Mouse (Mus musculus) limb, embryonic 14.5 days (tissue): ENCODE data around the gene Ptprg. TPM values are rescaled to one million over a fixed set of nuclear protein-coding genes. Genes with fewer than 3 reads are reported as not detected.
"Not testable (repeated sequence)": the region's sequence is repeated elsewhere in the genome, so short reads cannot be mapped to it uniquely, and the experiment has no call there.

Source experiments
- ATAC-seq: fragments of 200-750 bp; cut with Nextera tagmentation; 2 replicates; pipeline ENCODE4 v1.8.0; 2017; ENCODE audit warnings: low read depth, moderate number of reproducible peaks, moderate TSS enrichment; ENCODE audit not compliant: low FRiP score
- DNase-seq: peaks from one replicate; pipeline ENCODE4 v3.0.0-alpha.2; 2015; ENCODE audit warnings: low spot score
- H3K27ac ChIP-seq: fragments of 300-500 bp; sonication (generic); replicated peaks from 2 replicates; pipeline ENCODE4 v1.5.1; 2014; ENCODE audit warnings: low read depth, mild to moderate bottlenecking, low read length, moderate library complexity, mixed read lengths
- H3K27me3 ChIP-seq: fragments of 300-500 bp; sonication (generic); 2 replicates; pipeline ENCODE4 v1.6.1; 2014; ENCODE audit warnings: low read length, mixed read lengths; ENCODE audit not compliant: control insufficient read depth, insufficient read depth
- H3K36me3 ChIP-seq: fragments of 300-500 bp; sonication (generic); 2 replicates; pipeline ENCODE4 v1.6.1; 2014; ENCODE audit warnings: mild to moderate bottlenecking, low read length, moderate library complexity, mixed read lengths; ENCODE audit not compliant: control insufficient read depth, insufficient read depth
- H3K4me1 ChIP-seq: fragments of 300-500 bp; sonication (generic); 2 replicates; pipeline ENCODE4 v1.6.1; 2014; ENCODE audit warnings: antibody characterized with exemption, low read length, mixed read lengths; ENCODE audit not compliant: control insufficient read depth, insufficient read depth
- H3K4me2 ChIP-seq: fragments of 300-500 bp; sonication (generic); replicated peaks from 2 replicates; pipeline ENCODE4 v1.6.1; 2014; ENCODE audit warnings: low read depth, mild to moderate bottlenecking, low read length, moderate library complexity; ENCODE audit not compliant: severe bottlenecking
- H3K4me3 ChIP-seq: fragments of 300-500 bp; sonication (generic); replicated peaks from 2 replicates; pipeline ENCODE4 v1.5.1; 2014; ENCODE audit warnings: low read length
- H3K9ac ChIP-seq: fragments of 300-500 bp; sonication (generic); 2 replicates; pipeline ENCODE4 v1.6.1; 2014; ENCODE audit warnings: mild to moderate bottlenecking, low read depth, low read length, moderate library complexity; ENCODE audit not compliant: severe bottlenecking
- H3K9me3 ChIP-seq: fragments of 300-500 bp; sonication (generic); 2 replicates; pipeline ENCODE4 v1.6.1; 2016; ENCODE audit warnings: low read length; ENCODE audit not compliant: control insufficient read depth
- POLR2A ChIP-seq: fragments of 200-500 bp; IDR thresholded peaks from 2 replicates; pipeline ENCODE4 v1.8.0; 2012; ENCODE audit warnings: inconsistent platforms, mild to moderate bottlenecking, moderate library complexity, borderline replicate concordance; ENCODE audit not compliant: insufficient read depth, insufficient read length; ENCODE audit errors: extremely low read depth
- WGBS: fragments of 180-500 bp; shearing (Covaris S2); extraction: QIAGEN DNeasy Blood & Tissue Kit; methylation state at CpG from one replicate; pipeline ENCODE4 v1.1.7; 2014; 5-methylcytosine and 5-hydroxymethylcytosine counted together
- polyA plus RNA-seq, 2 experiments: library from polyadenylated mRNA; depleted of rRNA in 1 of 2; stranded (reverse) in 1 of 2; unstranded in 1 of 2; fragments of >200 nt; fragmentation: Nextera tagmentation in 1 of 2; extraction: Ambion mirVana in 1 of 2; gene quantifications; 2 replicates each; pipeline versions ENCODE4 v1.2.1 to v1.2.3; 2012 to 2014

The Ptprg gene
- polyA plus RNA-seq, 2 experiments = 25.5 to 28.6 TPM

- Histone ChIP-seq H3K9ac (no peak overlapping the region), H3K4me2 (no peak overlapping the region), H3K36me3 (no peaks in the 10 kb centered on the region), H3K27me3 (no peaks in the 10 kb centered on the region), H3K4me1 (peaks cover 17% of the 10 kb centered on the region), H3K27ac (no peak overlapping the region), H3K4me3 (no peak overlapping the region), H3K9me3 (no peaks in the 10 kb centered on the region)
- no peak for DNase-seq
- TF ChIP-seq POLR2A = no peak
- 79% methylated on average over 7 of the region's 7 CpGs for WGBS
- no peak for ATAC-seq
These were observed 259.0 kb downstream of the Ptprg start for GRCm38 (mm10) chr14:11812291-11812690.

- DNase-seq, H3K4me2 ChIP-seq, H3K9ac ChIP-seq, H3K27me3 ChIP-seq, H3K4me3 ChIP-seq, ATAC-seq, H3K36me3 ChIP-seq, H3K27ac ChIP-seq, H3K9me3 ChIP-seq: not testable (repeated sequence)
- 34% methylated on average over 4 of the region's 4 CpGs for WGBS
- peaks cover 14% of the 10 kb centered on the region for H3K4me1 ChIP-seq
These were observed 261.5 kb downstream of the Ptprg start for GRCm38 (mm10) chr14:11814811-11815210.

GRCm38 (mm10) chr14:11817236-11817635, 263.9 kb downstream of the Ptprg start:
- Histone ChIP-seq H3K4me1 (no peaks in the 10 kb centered on the region), H3K27ac (no peak overlapping the region), H3K4me3 (no peak overlapping the region), H3K36me3 (no peaks in the 10 kb centered on the region), H3K27me3 (no peaks in the 10 kb centered on the region), H3K9me3 (no peaks in the 10 kb centered on the region), H3K9ac (no peak overlapping the region), H3K4me2 (no peak overlapping the region)
- no peak for TF ChIP-seq POLR2A
- DNase-seq (no peak), ATAC-seq (no peak)
- 83% methylated on average over 6 of the region's 6 CpGs for WGBS

- Histone ChIP-seq H3K9me3 (no peaks in the 10 kb centered on the region), H3K4me3 (no peak overlapping the region), H3K27ac (no peak overlapping the region), H3K36me3 (no peaks in the 10 kb centered on the region), H3K4me1 (peaks cover 4% of the 10 kb centered on the region; the same call in 1 of the 2 replicates), H3K27me3 (no peaks in the 10 kb centered on the region), H3K4me2 (no peak overlapping the region), H3K9ac (no peak overlapping the region)
- no peak for DNase-seq
- TF ChIP-seq POLR2A = no peak
- WGBS = 92% methylated on average over 3 of the region's 3 CpGs
- ATAC-seq = no peak
These were observed 264.7 kb downstream of the Ptprg start for GRCm38 (mm10) chr14:11818054-11818453.

GRCm38 (mm10) chr14:11818721-11819120, 265.4 kb downstream of the Ptprg start:
- no peak overlapping the region for H3K4me3 ChIP-seq
- H3K9me3 ChIP-seq = no peaks in the 10 kb centered on the region
- ATAC-seq (no peak), DNase-seq (no peak)
- H3K27me3 ChIP-seq = no peaks in the 10 kb centered on the region
- no peak for TF ChIP-seq POLR2A
- peaks cover 9% of the 10 kb centered on the region for H3K4me1 ChIP-seq
- no peak overlapping the region for H3K4me2 ChIP-seq
- no peaks in the 10 kb centered on the region for H3K36me3 ChIP-seq
- no peak overlapping the region for H3K9ac ChIP-seq
- H3K27ac ChIP-seq = no peak overlapping the region
- 84% methylated on average over 8 of the region's 8 CpGs for WGBS

DNA sequence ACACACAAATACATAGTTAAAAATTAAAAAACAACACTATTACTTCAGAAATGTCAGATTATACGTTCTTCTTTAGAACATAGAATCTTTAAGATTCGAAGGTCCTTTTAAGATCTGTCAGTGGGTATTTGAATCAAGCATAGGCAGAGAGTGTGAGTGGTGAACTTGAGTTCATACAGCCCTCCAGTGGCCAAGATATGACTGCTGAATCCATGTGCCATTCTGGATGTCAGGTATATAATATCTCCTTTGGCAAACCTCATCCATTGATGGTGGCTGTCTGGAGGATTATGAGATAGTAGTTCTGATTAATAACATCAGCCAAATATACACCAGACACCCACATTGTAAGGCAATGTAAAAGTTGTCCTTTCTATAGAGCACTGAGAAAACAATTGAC, 266.0 kb downstream of the Ptprg start:
- 84% methylated on average over 2 of the region's 2 CpGs for WGBS
- H3K9me3 ChIP-seq = no peaks in the 10 kb centered on the region
- H3K27ac ChIP-seq = no peak overlapping the region
- H3K4me2 ChIP-seq = no peak overlapping the region
- no peaks in the 10 kb centered on the region for H3K36me3 ChIP-seq
- TF ChIP-seq POLR2A = no peak
- peaks cover 15% of the 10 kb centered on the region for H3K4me1 ChIP-seq
- no peaks in the 10 kb centered on the region for H3K27me3 ChIP-seq
- no peak overlapping the region for H3K4me3 ChIP-seq
- no peak overlapping the region for H3K9ac ChIP-seq
- DNase-seq (no peak), ATAC-seq (no peak)
